Mouse (Mus musculus) cerebellum, postnatal 10 days (tissue): Measurements from ENCODE around the gene Dld.

Experiments used
- DNase-seq, 2 experiments: peaks; one replicate each; pipeline ENCODE4 v3.0.0; 2021; ENCODE audit warnings: mixed read lengths in 2 of 2

Dld gene

DNA sequence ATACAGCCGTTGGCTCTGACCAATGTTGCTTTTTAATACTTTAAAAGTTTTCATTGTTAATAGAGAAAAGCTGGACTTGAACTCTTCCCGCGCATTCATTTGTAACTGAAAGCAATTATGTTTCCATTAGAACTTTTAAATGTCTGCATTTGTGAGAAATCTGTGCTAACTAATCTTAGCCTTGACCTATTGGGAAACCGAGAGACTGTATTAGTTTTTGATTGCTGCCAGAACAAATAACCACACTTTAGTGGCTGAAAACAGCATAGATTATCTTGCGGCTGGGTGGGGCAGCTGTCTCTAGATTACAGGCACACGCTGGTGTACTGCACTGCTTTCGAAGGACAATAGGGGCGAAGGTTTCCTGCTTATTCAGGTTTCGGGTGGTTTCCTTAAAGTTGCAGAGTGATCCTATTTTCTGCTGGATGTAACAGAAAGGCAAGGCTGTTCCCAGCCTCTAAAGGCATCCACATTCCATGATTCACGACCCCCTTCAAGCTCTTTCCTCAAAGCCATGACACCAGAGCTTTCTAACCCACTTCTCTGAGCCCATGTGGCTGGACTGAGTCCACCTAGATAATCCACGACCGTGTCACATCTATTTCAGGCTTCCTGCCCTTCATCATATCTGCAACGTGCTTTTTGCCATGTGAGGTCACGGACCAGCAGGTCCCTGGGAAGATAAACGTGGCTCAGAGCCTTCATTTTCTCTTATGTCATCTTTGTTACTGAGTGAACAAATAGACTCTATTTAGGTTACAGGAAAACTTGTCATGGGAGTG is 57.7 kb downstream of the Dld start:
- DNase-seq, result no peak

DNA sequence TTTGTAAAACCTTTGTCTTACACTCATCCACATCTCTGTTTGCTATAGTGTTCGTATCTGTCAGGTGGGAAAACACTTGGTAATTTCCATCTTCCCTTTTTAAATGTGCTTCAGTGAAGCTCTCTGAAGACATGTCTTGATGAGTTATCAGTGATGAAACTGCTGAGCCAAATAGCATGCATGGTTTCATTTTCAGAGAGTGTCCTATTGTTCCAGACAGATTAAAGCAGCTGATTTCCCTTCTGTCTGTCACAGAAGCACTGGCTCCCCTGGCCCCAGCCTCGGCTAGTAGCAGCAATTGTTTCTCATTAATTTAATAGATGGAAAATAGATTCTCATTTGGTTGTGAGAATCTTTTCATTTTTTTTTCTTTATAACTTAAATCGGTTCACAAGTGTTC is 60.3 kb downstream of the Dld start:
- DNase-seq, result no peak

GRCm38 (mm10) chr12:31289046-31289445 is 62.2 kb downstream of the Dld start:
- DNase-seq, result no peak

DNA sequence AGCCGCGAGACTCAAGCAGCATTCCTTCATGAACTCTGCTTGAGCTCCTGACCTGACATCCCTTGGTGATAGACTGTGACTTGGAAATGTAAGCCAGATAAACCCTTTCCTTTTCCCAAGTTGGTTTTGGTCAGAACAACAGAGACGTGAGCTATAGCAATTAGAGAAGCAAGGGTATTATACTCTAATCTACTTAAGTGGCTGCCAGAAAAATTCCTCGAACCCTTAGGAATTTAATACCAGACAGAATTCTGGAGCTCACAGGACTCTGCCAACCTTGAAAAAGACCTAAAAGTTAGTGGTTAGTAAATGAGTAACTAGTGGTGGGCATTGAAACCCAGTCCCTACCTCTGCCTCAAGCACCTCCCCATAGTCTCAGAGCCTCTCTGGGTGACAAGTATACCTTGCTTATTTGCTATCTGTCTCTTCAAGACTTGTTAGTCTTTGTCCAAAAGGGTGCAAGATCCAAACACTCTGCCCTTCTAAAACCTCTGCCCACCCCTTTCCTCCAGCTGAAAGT is 67.6 kb downstream of the Dld start:
- no peak for DNase-seq

- DNase-seq, result no peak
These were observed 68.1 kb downstream of the Dld start for GRCm38 (mm10) chr12:31283131-31283530.

DNA sequence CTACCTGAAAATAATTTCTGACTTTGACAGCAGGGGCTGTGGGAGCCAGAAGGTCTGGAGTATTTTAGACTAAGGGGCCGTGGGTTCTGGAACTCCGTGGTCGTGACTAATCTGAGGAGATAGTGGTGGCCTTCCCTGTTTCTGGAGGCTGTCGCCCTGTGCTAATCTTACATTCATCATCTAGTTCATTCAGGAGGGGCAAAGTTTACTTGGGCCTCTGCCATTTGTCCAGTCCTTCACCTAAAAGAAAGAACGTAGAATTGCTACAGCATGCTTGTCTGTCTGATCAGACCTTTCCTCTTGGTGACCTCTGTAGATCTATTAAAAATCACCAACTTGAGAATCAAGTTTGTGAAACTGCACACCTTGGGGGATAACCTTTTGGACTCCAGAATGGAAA is 69.0 kb downstream of the Dld start:
- no peak for DNase-seq
